Mouse (Mus musculus) c-Kit-positive CD71-positive TER-119-negative erythroid progenitor cells, embryonic 14.5 days (primary cell): ENCODE data around the gene Fam171a2.
"Not testable (repeated sequence)": the region's sequence is repeated elsewhere in the genome, so short reads cannot be mapped to it uniquely, and the experiment has no call there.

Experiments used
- DNase-seq: peaks from one replicate; pipeline ENCODE4 v3.0.0-alpha.2; 2013; ENCODE audit warnings: low read depth

Fam171a2 gene

DNA sequence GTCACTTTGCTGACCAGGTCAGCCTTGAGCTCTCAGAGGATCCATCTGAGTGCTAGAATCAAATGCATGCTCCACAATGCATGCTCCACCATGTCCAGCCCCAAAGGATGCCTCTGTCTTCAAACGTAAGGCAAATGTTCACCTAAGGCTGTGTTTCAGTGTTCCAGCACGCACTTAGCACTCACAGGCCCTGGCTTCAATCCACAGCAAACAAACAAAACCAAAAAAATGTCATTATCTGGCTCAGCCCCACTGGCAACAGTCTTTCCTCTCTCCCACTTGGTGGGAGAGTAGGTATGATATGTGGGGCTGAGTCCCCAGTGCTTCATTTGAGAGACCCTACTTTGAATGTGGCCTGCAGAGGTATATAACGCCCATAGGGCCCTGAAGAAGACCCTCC is 36.4 kb downstream of the Fam171a2 start:
- no peak for DNase-seq

DNA sequence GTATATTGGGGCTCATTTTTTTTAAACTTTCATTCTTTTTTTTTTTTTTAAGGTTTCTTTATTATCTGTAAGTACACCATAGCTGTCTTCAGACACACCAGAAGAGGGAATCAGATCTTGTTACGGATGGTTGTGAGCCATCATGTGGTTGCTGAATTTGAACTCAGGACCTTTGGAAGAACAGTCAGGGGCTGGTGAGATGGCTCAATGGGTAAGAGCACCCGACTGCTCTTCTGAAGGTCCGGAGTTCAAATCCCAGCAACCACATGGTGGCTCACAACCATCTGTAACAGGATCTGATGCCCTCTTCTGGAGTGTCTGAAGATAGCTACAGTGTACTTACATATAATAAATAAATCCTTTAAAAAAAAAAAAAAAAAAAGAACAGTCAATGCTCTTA is 37.1 kb downstream of the Fam171a2 start:
- not testable (repeated sequence) for DNase-seq

DNA sequence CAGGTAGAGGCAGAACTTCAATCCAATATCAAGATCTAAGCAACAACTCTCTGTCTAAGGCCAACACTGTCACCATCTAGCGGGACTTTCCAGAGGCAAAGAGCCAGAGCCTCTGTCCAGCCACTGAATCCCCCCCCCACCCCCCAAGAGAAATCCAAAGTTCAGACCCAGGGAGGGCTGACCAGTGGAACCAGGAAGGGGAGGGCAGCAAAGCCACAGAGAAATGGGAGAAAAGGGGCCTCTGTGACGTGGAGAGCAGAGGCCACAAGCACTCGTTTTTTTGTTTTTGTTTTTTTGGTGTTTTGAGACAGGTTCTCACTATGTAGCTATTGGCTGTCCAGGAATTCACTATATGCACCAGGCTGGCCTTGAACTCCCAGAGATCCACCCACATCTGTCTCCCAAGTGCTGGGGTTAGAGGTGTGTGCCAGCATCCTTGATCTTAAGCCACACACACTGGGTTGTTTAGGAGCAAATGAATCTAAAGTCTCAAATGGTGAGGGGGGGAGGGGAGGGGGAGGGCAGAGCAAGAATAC is 37.6 kb downstream of the Fam171a2 start:
- no peak for DNase-seq

DNA sequence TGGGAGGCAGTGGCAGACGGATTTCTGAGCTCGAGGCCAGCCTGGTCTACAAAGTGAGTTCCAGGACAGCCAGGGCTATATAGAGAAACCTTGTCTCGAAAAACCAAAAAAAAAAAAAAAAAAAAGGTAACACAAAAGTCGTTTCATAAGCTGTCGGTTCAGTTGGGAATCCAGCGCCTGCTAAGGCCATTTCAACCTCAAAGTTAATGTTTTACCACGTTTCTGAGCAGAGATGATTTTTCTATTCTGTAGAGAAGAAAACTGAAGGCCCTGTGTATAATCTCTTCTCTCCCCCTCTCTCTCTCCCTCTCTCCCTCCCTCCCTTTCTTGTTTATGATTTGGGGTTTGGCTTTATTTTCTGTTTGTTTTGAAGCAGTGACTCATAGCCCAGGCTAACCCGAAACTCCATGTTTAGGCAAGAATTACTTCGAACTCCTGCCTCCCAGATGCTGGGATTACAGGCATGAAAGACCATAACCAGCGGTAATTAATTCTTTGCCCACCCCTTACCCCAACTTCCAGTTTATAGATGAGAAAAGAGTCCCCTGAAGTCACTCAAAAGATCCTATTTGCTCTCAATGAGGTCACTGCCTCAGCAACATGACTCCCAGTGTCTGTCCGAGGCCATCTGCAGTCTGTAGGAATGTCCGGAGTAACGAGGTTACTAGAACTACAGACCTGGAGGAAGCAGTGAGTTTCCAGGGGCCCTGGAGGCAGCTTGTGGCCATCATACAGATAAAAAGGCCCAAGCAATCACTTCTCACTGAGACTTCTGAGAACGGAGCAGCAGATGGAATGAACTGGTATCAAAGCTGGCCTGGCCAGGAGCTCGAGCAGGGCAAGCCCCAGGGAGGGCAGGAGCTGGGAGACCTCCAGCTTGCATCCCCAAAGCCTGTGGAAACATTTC is 38.3 kb downstream of the Fam171a2 start:
- no peak for DNase-seq

DNA sequence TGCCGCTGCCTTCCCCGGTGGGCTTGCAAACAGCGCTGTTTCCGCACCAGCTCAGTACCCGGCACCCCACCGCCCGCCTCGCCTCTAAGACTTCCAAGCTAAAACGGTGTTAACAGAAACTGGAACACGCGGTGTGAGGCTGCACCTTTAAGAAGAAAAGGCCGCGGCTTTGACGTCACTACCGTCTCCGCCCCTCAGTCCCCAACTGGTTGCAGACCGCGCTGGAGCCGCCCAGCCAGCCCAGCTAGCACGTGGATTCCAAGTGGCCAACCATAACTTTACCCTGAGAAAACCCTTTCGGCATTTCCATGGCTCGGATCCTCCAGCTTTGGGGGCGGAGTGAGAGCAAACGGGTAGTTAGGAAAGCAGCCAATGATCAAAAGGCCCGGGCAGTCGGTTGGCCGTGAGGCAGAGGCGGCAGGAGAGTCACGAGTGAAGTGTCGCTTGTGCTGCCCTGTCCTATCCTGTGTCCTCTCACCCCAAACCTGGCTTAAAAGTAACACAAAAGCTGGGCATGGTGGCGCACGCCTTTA is 39.1 kb downstream of the Fam171a2 start:
- DNase-seq: peak; percentile 100

DNA sequence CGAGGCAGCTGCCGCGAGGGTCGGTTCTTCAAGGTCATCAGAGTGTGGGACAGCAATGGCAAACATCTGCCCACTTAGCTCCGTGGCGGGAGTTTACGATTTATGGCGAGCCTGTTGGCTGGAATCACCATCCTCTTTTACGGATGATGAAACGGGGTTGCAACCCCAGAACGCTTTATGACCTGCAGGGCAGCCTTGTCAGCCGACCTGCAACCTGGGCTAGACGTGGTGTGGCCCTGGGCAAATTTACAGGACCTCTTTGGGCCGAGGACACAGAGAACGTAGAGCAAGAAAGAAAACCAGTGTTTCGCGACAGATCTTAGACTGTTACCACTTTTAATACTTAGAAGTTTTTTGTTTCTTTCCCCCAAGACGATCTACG is 39.7 kb downstream of the Fam171a2 start, which contains the start of gene Slc25a39:
Gene Slc25a39, minus strand, starts transcription at position 113 of the 382 bp plus-strand sequence.
- DNase-seq: no peak

DNA sequence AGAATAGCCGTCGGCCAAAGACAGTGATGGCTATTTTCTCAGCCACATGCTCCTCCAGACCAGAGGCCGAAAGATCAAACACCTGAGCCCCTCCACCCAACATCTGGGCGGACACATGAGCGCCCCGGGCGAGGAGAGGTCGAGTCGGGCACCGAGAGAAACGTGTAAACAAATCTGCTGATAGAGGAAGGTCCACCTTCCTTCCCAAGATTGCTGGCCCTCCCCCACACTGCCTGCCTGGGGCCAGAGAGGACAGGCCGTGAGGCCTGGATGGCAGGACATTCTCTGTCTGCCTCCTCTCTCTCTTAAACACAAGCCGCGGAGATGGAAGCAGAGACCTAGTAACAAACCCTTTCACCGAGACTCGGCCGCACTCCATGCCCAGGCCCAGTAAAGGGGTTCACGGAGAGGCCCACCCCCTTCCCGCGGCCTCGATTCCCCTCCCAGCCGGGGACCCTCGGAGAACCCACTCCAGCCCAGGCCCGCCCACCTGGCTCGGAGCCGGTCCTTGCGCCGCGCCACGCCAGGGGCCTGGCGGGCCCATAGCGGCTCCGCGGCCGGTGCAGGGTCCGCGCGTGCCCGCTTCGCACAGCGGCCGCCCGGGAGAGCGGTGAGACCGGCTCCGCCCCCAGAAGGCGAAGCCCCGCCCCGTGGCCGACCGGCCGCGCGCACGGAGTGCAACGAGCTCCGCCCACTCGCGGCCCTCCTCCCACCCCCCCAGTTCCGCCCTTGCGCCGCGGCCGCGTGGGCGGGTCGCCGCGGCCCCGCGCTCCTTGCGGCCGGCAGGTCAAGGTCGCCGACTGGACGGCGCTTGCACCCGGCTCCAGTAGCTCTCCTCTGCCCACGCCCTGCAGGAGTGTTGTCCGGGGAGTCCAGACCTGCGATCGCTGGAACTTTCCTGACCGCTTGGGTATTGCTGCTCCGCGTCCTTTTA is 40.3 kb downstream of the Fam171a2 start:
- DNase-seq: peak; percentile 75

DNA sequence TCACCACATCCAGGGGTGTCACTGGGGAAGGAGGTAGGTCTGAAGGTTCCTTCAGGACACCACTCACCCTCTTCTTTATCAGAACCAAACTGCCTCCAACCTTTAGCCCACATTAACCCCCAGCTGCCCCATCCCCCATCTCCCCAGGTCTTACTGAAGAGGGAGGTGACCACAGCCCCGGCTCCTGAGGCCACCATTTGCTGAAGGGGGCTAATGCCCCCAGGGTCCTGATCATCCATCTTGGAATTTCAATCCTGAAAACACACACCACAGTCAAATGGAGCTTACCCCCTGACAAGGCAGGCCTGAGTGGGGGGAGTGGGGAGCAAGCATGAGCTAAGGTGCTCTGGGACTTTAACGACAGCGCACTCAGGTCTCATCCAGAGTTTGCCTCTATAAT is 41.1 kb downstream of the Fam171a2 start:
- no peak for DNase-seq

DNA sequence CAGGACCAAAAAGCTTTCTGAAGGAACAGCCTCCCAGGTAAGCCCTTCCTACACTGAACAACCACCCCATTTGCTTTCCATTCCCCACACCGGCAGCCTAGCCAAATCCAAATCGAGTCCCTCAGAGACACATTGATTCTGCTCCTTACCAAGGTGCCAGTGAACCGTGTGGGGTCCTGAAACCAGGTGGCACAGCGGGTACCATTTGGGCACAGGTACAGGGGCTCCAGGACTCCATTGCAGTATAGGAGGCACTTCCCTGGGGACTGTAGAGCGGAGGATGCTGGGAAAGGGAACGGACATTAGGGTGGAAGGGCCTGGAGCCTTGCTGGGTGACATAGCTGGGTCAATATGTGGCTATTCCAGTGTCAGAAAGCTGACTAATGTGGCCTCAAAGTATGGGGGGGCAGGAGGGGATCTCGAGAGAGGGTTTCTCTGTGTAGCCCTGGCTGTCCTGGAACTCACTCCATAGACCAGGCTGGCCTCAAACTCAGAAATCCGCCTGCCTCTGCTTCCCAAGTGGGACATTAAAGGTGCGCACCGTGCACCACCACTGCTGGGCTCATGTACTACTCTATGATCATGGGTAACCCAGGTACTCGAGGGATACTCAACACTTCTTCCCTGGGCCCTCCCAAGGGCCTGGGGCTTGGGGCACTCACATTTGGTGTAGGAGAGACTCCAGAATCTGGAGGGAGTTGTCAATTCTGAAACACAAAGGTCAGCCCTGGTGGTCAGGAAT is 41.8 kb downstream of the Fam171a2 start:
- DNase-seq: no peak

DNA sequence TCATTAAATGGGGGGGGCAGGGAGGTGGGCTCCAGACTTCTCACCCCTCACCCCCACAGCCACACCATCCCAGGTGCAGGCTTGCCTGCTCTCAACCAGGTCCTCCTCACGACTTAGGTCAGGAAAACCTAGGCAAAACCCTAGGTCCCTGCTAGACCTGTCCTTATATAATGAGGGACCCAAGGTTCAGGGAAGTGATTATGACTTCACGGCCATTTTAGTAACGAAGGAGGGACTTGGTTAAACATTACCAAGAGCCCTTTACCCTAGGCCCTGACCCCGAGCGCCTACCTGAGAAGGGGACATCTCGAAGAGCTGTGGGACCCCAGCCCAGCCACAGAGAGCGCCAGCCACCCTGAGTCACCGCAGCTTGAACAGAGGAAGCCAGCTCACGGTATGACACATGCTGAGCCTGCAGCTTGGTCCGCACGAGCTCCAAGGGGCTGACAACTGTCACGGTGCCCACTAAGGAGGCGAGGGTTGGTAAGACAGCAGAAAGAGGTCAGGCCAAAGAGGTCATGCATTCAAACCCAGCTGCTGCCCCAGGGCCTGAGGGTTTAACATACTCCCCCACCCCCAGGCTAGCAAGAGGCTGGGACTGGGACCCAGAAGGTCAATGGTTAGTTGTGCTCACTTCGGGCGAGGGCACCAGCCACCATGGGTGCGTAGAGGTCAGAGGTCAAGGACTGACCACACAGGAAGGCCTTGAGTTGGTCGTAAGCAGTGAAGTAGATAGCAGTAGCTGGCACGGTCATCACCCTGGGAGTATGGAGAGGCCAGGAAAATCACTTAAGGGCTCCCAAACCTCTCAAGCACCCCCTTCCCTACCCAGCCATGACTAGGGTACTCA is 43.1 kb downstream of the Fam171a2 start:
- no peak for DNase-seq

DNA sequence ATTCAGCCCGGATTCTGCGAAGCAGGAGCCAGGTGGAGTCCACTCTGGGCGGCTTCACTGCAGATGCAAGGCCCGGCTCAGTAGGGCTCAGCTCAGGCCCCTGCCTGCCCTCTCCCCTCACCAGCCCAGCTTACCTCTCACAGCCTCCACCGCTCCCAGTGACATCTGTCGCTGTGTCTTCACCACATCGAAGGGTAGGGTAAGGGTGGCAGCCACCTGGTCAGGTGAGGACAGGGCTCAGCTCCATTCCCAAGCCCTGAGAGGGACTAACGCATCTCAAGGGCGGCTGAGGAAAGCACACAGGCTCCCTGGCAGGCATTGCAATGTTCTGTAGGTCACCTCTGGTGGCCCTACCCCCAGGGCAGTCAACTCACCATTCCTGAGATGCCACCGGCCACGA is 43.8 kb downstream of the Fam171a2 start:
- no peak for DNase-seq

DNA sequence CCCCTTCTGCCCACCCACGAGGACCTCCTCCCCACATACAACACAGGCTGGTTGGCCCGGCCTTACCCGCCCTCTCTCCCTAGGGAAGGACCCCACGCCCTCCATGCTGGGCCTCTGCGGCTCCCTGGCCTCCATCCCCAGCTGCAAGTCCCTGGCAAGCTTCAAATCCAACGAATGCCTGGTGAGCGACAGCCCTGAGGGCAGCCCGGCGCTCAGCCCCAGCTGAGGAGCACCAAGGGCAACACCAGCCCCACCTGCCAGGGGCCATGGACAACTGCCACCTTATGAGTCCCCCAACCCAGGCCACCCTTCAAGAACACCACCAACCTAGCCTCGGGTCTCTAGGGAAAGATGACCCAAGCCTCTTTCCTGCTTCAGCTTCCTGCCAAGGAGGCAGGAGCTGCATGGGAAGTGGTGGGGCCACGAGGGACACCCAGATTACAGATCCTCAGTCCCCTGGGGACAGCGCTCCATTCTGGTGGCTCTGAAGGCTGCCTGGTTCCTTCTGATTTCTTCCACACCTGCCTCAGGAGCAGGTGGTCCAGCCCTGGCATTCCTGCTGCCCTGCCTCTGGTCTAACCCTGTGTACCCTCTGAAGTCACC is 45.5 kb downstream of the Fam171a2 start:
- DNase-seq: no peak

DNA sequence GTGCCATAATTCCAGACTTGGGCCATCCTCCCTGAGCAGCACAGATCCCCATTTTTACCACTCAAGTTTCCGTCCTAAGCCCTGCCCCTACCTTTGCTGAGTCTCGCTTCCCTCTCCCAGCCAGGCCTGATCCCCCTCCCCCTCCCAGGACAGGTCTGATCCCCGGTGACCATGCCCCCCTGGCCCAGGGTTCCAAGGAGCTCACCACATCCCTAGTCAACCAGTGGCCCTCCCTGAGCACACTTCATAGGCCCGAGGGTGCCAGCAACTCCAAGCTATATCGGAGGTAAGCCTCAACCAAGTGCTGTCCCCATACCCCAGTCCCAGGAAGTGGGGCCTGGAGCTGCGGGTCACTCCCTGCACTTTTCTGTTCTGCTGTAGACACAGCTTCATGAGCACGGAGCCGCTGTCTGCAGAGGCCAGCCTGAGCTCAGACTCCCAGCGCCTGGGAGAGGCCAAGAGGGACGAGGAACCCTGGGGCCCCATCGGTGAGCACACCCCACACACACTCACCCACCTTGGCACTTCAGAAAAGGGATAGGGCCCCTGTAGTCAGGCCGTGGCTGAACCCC is 46.9 kb downstream of the Fam171a2 start:
- DNase-seq: no peak

DNA sequence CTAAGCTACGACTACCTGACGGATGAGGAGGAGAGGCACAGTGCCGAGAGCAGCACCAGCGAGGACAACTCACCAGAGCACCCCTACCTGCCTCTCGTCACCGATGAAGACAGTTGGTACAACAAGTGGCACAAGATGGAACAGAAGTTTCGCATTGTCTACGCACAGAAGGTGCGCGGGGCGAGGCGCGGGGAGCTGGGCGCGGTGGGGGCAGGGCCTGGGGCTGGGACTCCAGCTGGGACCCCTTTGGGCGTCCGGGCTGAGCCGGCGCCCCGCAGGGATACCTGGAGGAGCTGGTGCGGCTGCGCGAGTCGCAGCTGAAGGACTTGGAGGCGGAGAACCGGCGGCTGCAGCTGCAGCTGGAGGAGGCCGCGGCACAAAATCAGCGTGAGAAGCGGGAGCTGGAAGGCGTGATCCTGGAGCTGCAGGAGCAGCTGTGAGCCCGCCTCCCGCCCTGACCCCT is 47.8 kb downstream of the Fam171a2 start:
- DNase-seq: no peak

DNA sequence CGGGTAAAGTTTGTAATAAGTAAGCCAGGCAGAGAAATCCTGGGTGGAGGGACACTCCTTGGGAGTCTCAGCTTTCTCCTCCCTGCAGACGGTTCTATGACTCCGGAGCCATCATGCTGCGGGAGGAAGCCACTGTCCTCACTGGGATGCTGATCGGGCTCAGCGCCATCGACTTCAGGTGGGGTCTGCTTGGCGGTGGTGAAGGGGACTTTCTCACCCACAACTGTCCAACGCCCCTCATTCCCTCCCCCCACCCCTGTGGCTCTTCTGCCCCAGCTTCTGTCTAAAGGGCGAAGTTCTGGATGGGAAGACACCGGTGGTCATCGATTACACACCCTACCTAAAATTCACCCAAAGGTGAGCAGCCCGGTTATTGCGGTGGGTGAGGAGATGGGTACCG is 48.4 kb downstream of the Fam171a2 start:
- no peak for DNase-seq

DNA sequence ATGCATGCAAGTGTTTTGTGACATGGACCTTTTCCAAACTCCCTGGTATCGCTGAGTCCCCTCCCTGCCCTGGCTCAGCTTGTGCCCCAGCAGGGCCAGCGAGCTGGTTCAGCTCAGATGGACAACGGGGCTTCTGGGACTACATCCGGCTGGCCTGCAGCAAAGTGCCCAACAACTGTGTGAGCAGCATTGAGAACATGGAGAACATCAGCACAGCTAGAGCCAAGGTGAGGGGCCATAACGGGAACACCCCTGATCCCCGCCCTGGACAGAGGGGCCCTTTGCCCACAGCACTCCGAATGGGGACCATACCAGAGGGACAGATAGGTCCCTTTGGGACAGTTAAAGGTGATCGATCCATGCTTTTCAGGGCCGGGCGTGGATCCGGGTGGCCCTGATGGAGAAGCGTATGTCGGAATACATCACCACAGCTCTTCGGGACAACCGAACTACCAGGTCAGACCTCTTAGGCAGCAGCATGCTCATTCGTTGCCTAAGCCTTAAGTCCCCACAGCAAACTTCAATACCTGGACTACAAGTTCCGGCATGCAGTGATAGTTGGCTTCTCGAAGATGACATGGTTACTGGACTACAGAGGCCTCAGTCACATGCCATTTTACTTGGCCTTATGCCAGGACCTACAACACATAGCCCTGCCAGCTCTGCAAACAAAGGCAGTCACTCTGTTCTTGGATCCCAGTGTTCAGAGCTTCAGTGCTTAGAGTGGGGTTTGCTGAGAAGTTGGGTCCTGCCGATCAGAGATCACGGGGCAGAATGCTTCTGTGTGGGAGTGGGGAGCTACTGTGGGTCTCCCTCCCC is 49.3 kb downstream of the Fam171a2 start:
- DNase-seq: no peak

DNA sequence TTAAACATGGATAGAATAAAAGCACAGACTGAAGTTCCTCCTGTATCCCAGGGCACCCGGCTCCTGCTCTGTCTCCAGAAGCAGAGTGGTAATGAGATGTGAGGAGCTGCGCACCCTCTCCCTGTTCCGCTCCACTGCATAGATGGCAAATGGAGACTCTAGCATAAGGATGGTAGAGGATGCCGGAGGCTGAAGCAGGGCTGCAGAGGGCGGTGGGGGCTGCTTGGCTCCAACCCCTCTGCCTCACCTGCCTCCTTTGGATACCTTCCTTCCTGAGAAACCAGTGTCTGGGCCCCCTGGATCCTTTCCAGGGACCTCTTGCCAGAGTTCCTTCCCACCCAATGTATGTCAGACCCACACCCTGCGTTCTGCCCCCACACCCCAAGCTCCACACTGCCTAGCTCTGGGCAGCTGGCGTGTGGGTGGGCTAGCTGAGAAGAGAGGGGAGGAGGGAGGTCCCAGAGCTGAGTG is 50.8 kb downstream of the Fam171a2 start:
- DNase-seq: no peak

DNA sequence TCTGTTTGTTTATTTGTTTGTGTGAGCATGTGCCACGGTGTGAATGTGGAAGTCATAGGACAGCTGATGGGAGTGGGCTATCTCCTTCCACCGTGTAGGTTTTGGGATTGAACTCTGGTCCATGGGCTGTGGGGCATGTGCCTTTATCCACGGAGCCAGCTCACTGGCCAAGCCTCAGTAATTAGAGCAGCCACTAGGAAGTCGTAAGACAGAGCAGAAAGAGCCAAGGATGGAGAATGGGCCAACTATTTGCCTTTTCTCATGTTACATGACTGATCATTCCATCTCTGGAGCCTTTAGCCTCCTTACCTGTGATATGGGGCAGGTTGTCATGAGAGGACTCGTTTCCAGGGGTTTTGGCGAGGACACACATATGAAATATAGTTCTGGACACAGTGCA is 51.2 kb downstream of the Fam171a2 start:
- no peak for DNase-seq

DNA sequence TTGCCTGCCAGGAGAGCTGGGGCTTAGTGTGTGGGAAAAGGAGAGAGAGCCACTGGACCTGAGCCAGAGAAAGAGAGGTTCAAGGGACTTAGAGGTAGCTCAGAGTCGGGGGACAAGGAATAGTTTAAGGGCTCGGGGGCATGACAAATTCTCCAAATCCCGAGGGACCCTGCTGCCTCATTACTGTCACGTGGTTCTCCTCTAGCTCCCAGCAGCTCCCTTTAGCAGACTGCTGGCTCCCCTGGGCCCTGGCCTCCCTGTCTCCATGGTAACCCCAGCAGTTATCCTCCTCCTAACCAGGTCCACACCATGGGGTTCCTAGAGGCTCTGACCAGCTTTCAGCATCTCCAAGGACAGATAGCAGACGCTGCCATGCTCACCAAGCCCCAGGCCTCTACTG is 52.2 kb downstream of the Fam171a2 start:
- no peak for DNase-seq
